Mouse (Mus musculus) spleen, adult 2 months (tissue): ENCODE measurements around the gene Wipf1. TPM values are rescaled to one million over a fixed set of nuclear protein-coding genes. Genes with fewer than 3 reads are reported as not detected.

Experiments used
- DNase-seq, 2 experiments: peaks; one replicate each; pipeline versions ENCODE4 v3.0.0 to v3.0.0-alpha.2; 2012 to 2021; ENCODE audit warnings: low spot score in 2 of 2, low read depth in 1 of 2
- H3K27ac ChIP-seq: fragments of 200-500 bp; 2 replicates; pipeline ENCODE4 v1.5.1; 2012; ENCODE audit warnings: low read length, inconsistent platforms; ENCODE audit not compliant: insufficient read depth
- H3K27me3 ChIP-seq: fragments of 200-500 bp; 2 replicates; pipeline ENCODE4 v1.6.1; 2012; ENCODE audit warnings: mild to moderate bottlenecking, moderate library complexity, low read length, inconsistent platforms; ENCODE audit not compliant: control insufficient read depth, insufficient read depth
- H3K36me3 ChIP-seq: fragments of 200-500 bp; 2 replicates; pipeline ENCODE4 v1.6.1; 2012; ENCODE audit warnings: mild to moderate bottlenecking, low read length, inconsistent platforms; ENCODE audit not compliant: control insufficient read depth, insufficient read depth
- H3K4me1 ChIP-seq: fragments of 200-500 bp; 2 replicates; pipeline ENCODE4 v1.6.1; 2011; ENCODE audit warnings: inconsistent platforms; ENCODE audit not compliant: control insufficient read depth, insufficient read depth, insufficient read length
- H3K4me3 ChIP-seq: fragments of 200-500 bp; 2 replicates; pipeline ENCODE4 v1.5.1; 2011; ENCODE audit warnings: mild to moderate bottlenecking, inconsistent platforms; ENCODE audit not compliant: insufficient read depth, insufficient read length; ENCODE audit errors: extremely low read depth
- CTCF ChIP-seq: fragments of 200-500 bp; IDR thresholded peaks from 2 replicates; pipeline ENCODE4 v1.5.1; 2011; ENCODE audit warnings: mild to moderate bottlenecking, inconsistent platforms; ENCODE audit not compliant: insufficient read depth, insufficient read length, insufficient replicate concordance; ENCODE audit errors: extremely low read depth
- POLR2A ChIP-seq: fragments of 200-500 bp; IDR thresholded peaks from 2 replicates; pipeline ENCODE4 v1.6.1; 2011; ENCODE audit warnings: low read depth, low read length, inconsistent platforms
- WGBS: fragments of 180-500 bp; shearing (Covaris S2); methylation state at CpG from one replicate; pipeline ENCODE4 v1.1.7; 2018; 5-methylcytosine and 5-hydroxymethylcytosine counted together
- polyA plus RNA-seq: library from polyadenylated mRNA; depleted of rRNA; stranded (reverse); fragments of >200 nt; gene quantifications from 2 replicates; pipeline ENCODE4 v1.2.3, GENCODE M21; 2012

Gene Wipf1
- polyA plus RNA-seq, 1 experiment, result 58.7 TPM

DNA sequence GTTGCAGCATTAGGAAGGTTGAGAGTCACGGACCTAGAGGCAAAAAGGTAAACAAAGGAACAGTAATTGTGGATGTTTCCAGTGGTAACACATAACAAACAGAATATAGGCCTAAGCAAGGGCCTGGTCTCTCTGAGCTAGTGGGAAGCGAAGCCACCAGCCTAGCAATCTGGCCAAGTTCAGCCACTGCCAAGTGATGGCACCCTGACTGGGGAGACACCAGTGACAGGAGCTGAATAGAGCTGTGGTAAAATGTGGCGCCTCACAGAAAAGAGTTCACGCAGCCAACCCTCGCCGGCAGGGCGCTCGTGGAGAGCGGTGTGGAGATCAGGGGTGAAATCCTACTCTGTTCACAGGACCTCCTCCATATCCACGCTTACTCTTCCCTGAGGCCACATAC, 63.1 kb downstream of the Wipf1 start:
- H3K4me3 ChIP-seq, result no peak overlapping the region
- peaks cover 1% of the 10 kb centered on the region; the same call in 1 of the 2 replicates for H3K36me3 ChIP-seq
- H3K4me1 ChIP-seq, result peaks cover 45% of the 10 kb centered on the region; the same call in 1 of the 2 replicates
- no peaks in the 10 kb centered on the region for H3K27me3 ChIP-seq
- no peak for TF ChIP-seq POLR2A
- TF ChIP-seq CTCF, result no peak
- H3K27ac ChIP-seq, result no peak overlapping the region
- no peak for DNase-seq
- 89% methylated on average over 10 of the region's 10 CpGs for WGBS

- H3K27ac ChIP-seq, result peak overlapping the region; percentile 65
- H3K4me3 ChIP-seq, result no peak overlapping the region
- TF ChIP-seq CTCF, result no peak
- no peak for TF ChIP-seq POLR2A
- H3K27me3 ChIP-seq, result no peaks in the 10 kb centered on the region
- peaks cover 29% of the 10 kb centered on the region; the same call in 1 of the 2 replicates for H3K4me1 ChIP-seq
- H3K36me3 ChIP-seq, result peaks cover 1% of the 10 kb centered on the region; the same call in 1 of the 2 replicates
- peak; percentile 28 to 50 for DNase-seq
- 25% methylated on average over 7 of the region's 7 CpGs for WGBS
Observed at GRCm38 (mm10) chr2:73463431-73464194, 65.9 kb downstream of the Wipf1 start.

GRCm38 (mm10) chr2:73462757-73463339, 66.7 kb downstream of the Wipf1 start:
- DNase-seq, result no peak
- Histone ChIP-seq H3K27me3 (no peaks in the 10 kb centered on the region), H3K4me1 (peaks cover 29% of the 10 kb centered on the region; the same call in 1 of the 2 replicates), H3K27ac (peak overlapping the region; percentile 39), H3K36me3 (peaks cover 3% of the 10 kb centered on the region), H3K4me3 (no peak overlapping the region)
- TF ChIP-seq CTCF (no peak), POLR2A (no peak)
- 67% methylated on average over 12 of the region's 12 CpGs for WGBS

GRCm38 (mm10) chr2:73462265-73462664, 67.3 kb downstream of the Wipf1 start:
- WGBS, result 60% methylated on average over 2 of the region's 2 CpGs
- peak overlapping the region; percentile 39; the same call in 1 of the 2 replicates for H3K27ac ChIP-seq
- peaks cover 3% of the 10 kb centered on the region for H3K36me3 ChIP-seq

DNA sequence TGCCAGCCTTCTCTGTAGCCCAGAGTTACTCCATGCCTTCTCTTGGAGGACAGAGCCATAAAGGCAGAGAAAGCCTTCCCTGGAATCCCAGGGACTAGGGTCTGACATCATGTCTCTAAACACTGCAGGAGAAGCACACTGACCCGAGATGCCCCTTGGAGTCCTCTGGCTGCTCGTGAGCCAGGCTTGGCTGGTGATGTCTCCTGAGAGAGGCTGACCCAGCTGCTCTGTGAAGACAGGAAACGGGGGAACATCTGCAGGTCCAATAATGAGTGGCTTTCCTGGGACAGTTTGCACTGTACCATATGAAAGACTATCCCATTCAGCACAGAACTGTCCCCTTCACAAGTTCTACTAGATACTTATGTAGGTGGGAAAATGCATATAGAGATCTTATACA, 69.4 kb downstream of the Wipf1 start:
- no peak overlapping the region for H3K4me3 ChIP-seq
- H3K27me3 ChIP-seq, result no peaks in the 10 kb centered on the region
- H3K36me3 ChIP-seq, result peaks cover 2% of the 10 kb centered on the region
- WGBS, result 37% methylated on average over 3 of the region's 3 CpGs
- TF ChIP-seq CTCF (no peak), POLR2A (no peak)
- no peak for DNase-seq
- no peak overlapping the region for H3K27ac ChIP-seq
- H3K4me1 ChIP-seq, result peaks cover 35% of the 10 kb centered on the region; the same call in 1 of the 2 replicates

More at GRCm38 (mm10) chr2:73462265-73462664, 67.3 kb downstream of the Wipf1 start:
- Histone ChIP-seq H3K4me3 (no peak overlapping the region), H3K27me3 (no peaks in the 10 kb centered on the region), H3K4me1 (peaks cover 33% of the 10 kb centered on the region; the same call in 1 of the 2 replicates)
- TF ChIP-seq POLR2A (no peak), CTCF (no peak)
- no peak for DNase-seq

GRCm38 (mm10) chr2:73459607-73460153, 69.9 kb downstream of the Wipf1 start:
- H3K36me3 ChIP-seq, result peaks cover 2% of the 10 kb centered on the region

More at GRCm38 (mm10) chr2:73459607-73460153, 69.9 kb downstream of the Wipf1 start:
- peaks cover 35% of the 10 kb centered on the region; the same call in 1 of the 2 replicates for H3K4me1 ChIP-seq
- DNase-seq, result no peak
- 66% methylated on average over 4 of the region's 4 CpGs for WGBS
- TF ChIP-seq CTCF (no peak), POLR2A (no peak)
- no peak overlapping the region for H3K4me3 ChIP-seq
- H3K27me3 ChIP-seq, result no peaks in the 10 kb centered on the region
- H3K27ac ChIP-seq, result 0 out of 2 replicates have a peak overlapping the region, but pooled peaks have one; percentile 4
